Mouse (Mus musculus) stomach, embryonic 16.5 days (tissue): ENCODE measurements around the gene Rtl8c. TPM values are rescaled to one million over a fixed set of nuclear protein-coding genes. Genes with fewer than 3 reads are reported as not detected.
A peak's percentile ranks its signal among the peaks of the same experiment; 100 is the strongest.
"Not testable (repeated sequence)": the region's sequence is repeated elsewhere in the genome, so short reads cannot be mapped to it uniquely, and the experiment has no call there.

Experiments used
- ATAC-seq: fragments of 200-750 bp; cut with Nextera tagmentation; 2 replicates; pipeline ENCODE4 v1.8.0; 2017; ENCODE audit warnings: moderate number of reproducible peaks, moderate TSS enrichment; ENCODE audit not compliant: insufficient read depth, low FRiP score
- H3K27ac ChIP-seq: fragments of 300-500 bp; sonication (generic); 2 replicates; pipeline ENCODE4 v1.5.1; 2014; ENCODE audit warnings: low read length
- H3K27me3 ChIP-seq: fragments of 300-500 bp; sonication (generic); 2 replicates; pipeline ENCODE4 v1.6.1; 2014; ENCODE audit warnings: low read length, control low read depth, mixed read lengths; ENCODE audit not compliant: control insufficient read depth, insufficient read depth
- H3K36me3 ChIP-seq: fragments of 300-500 bp; sonication (generic); 2 replicates; pipeline ENCODE4 v1.6.1; 2014; ENCODE audit warnings: low read length; ENCODE audit not compliant: control insufficient read depth, insufficient read depth
- H3K4me1 ChIP-seq: fragments of 300-500 bp; sonication (generic); 2 replicates; pipeline ENCODE4 v1.6.1; 2014; ENCODE audit warnings: low read length, control low read depth, mixed read lengths; ENCODE audit not compliant: control insufficient read depth, insufficient read depth
- H3K4me2 ChIP-seq: fragments of 300-500 bp; sonication (generic); 2 replicates; pipeline ENCODE4 v1.6.1; 2014; ENCODE audit warnings: low read depth, low read length, mixed read lengths
- H3K4me3 ChIP-seq: fragments of 300-500 bp; sonication (generic); replicated peaks from 2 replicates; pipeline ENCODE4 v1.5.1; 2014; ENCODE audit warnings: mild to moderate bottlenecking, low read length
- H3K9ac ChIP-seq: fragments of 300-500 bp; sonication (generic); 2 replicates; pipeline ENCODE4 v1.6.1; 2014; ENCODE audit warnings: low read length
- H3K9me3 ChIP-seq: fragments of 300-500 bp; sonication (generic); replicated peaks from 2 replicates; pipeline ENCODE4 v1.6.1; 2016; ENCODE audit warnings: low read length, control low read depth; ENCODE audit not compliant: control insufficient read depth
- WGBS: fragments of 180-500 bp; shearing (Covaris S2); extraction: QIAGEN DNeasy Blood & Tissue Kit; methylation state at CpG from one replicate; pipeline ENCODE4 v1.1.7; 2014; 5-methylcytosine and 5-hydroxymethylcytosine counted together
- polyA plus RNA-seq: library from polyadenylated mRNA; unstranded; fragments of >200 nt; fragmentation: Nextera tagmentation; extraction: Ambion mirVana; gene quantifications from 2 replicates; pipeline ENCODE4 v1.2.1, GENCODE M21; 2015

The Rtl8c gene
- polyA plus RNA-seq, 1 experiment from 2014 or later, result 33.4 TPM

GRCm38 (mm10) chrX:53611395-53611794 is 3.6 kb downstream of the Rtl8c start:
- ATAC-seq, result not testable (repeated sequence)

GRCm38 (mm10) chrX:53638107-53638506 is 30.3 kb downstream of the Rtl8c start:
- not testable (repeated sequence) for H3K4me2 ChIP-seq, H3K36me3 ChIP-seq, ATAC-seq, H3K27ac ChIP-seq, H3K4me3 ChIP-seq, H3K9ac ChIP-seq, H3K27me3 ChIP-seq, H3K9me3 ChIP-seq, H3K4me1 ChIP-seq
- WGBS, result 47% methylated on average over 3 of the region's 3 CpGs

More at GRCm38 (mm10) chrX:53611395-53611794, 3.6 kb downstream of the Rtl8c start:
- H3K36me3 ChIP-seq, H3K9me3 ChIP-seq, H3K4me3 ChIP-seq, H3K27ac ChIP-seq, H3K27me3 ChIP-seq, H3K9ac ChIP-seq, H3K4me2 ChIP-seq, H3K4me1 ChIP-seq: not testable (repeated sequence)

DNA sequence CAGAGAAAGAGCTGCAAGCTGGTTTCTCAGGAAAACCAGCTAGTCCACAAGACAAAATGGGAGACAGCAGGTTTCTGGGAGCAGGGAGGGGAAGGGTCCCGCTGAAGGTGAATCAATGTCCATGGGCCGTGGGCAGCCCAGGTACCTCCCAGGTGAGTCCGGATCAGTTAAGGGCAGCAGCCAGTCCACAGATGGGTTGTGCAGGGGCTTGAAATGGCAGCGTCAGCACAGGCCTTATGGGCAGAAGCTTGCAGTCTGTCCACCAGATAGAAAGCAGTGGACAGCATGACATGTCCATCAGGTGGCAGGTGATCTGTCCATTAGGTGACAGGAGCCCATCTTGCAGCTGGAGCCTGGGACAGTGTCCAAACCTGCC is 34.8 kb downstream of the Rtl8c start:
- H3K36me3 ChIP-seq, H3K27me3 ChIP-seq, H3K4me1 ChIP-seq, H3K4me3 ChIP-seq, H3K9me3 ChIP-seq, H3K4me2 ChIP-seq, H3K9ac ChIP-seq, H3K27ac ChIP-seq: not testable (repeated sequence)
- ATAC-seq, result 0 out of 2 replicates have a peak, but pooled peaks have one; percentile 8
- WGBS, result 71% methylated on average over 4 of the region's 4 CpGs

GRCm38 (mm10) chrX:53642980-53643961 is 35.4 kb downstream of the Rtl8c start, which contains the start of gene Rtl8a:
Gene Rtl8a, minus strand, starts transcription at chrX:53643682.
- H3K9me3 ChIP-seq, H3K27me3 ChIP-seq, H3K27ac ChIP-seq, H3K9ac ChIP-seq, H3K36me3 ChIP-seq, H3K4me1 ChIP-seq: not testable (repeated sequence)
- Histone ChIP-seq H3K4me3 (peak within 1 kb of the TSS; percentile 41), H3K4me2 (peak within 1 kb of the TSS; percentile 42; the same call in 1 of the 2 replicates)
- WGBS, result 25% methylated on average over 10 of the region's 50 CpGs
- ATAC-seq, result peak; percentile 93

GRCm38 (mm10) chrX:53645885-53646284 is 38.1 kb downstream of the Rtl8c start:
- Histone ChIP-seq H3K27ac (no peak overlapping the region), H3K9ac (no peak overlapping the region), H3K9me3 (no peaks in the 10 kb centered on the region), H3K36me3 (no peaks in the 10 kb centered on the region), H3K4me2 (no peak overlapping the region), H3K4me1 (no peaks in the 10 kb centered on the region), H3K4me3 (no peak overlapping the region), H3K27me3 (no peaks in the 10 kb centered on the region)
- 63% methylated on average over 6 of the region's 6 CpGs for WGBS
- ATAC-seq, result no peak

- not testable (repeated sequence) for H3K27ac ChIP-seq, ATAC-seq, H3K9me3 ChIP-seq, H3K4me3 ChIP-seq, H3K4me2 ChIP-seq, H3K27me3 ChIP-seq, H3K36me3 ChIP-seq, H3K4me1 ChIP-seq, H3K9ac ChIP-seq
- WGBS, result 52% methylated on average over 4 of the region's 4 CpGs
These were observed 45.1 kb downstream of the Rtl8c start for GRCm38 (mm10) chrX:53652917-53653316.

Other genes starting within 250 kb of the Rtl8c start
- 36.9 and 40.7 TPM in 2 replicates for gene Mospd1, start 237.5 kb upstream of the Rtl8c start, polyA plus RNA-seq
- gene Etd, start 173.1 kb upstream of the Rtl8c start, polyA plus RNA-seq, result not detected in 2 replicates
- not detected in 2 replicates for gene Gm14597, start 947 bp downstream of the Rtl8c start, polyA plus RNA-seq
- 44.0 and 44.7 TPM in 2 replicates for gene Rtl8a, start 35.6 kb downstream of the Rtl8c start, polyA plus RNA-seq
- 30.5 and 35.6 TPM in 2 replicates for gene Rtl8b, start 62.4 kb downstream of the Rtl8c start, polyA plus RNA-seq
- gene 4930502E18Rik, start 116.8 kb downstream of the Rtl8c start, polyA plus RNA-seq, result 0.12 TPM in 1 of 2 replicates, not detected in the other
- not detected in 2 replicates for gene 1700013H16Rik, start 149.8 kb downstream of the Rtl8c start, polyA plus RNA-seq
- gene Zfp36l3, start 168.4 kb downstream of the Rtl8c start, polyA plus RNA-seq, result not detected in 2 replicates
- 1.7 and 1.8 TPM in 2 replicates for gene Xlr, start 189.7 kb downstream of the Rtl8c start, polyA plus RNA-seq